Mouse (Mus musculus) bone marrow macrophage, adult 2 months (primary cell): Measurements from ENCODE around the gene Nab1. TPM values are rescaled to one million over a fixed set of nuclear protein-coding genes. Genes with fewer than 3 reads are reported as not detected.

Experiments
- H3K27ac ChIP-seq: 2 replicates; pipeline ENCODE4 v1.5.1; 2012; ENCODE audit warnings: low read depth, low read length; ENCODE audit not compliant: insufficient read depth
- H3K4me1 ChIP-seq: 2 replicates; pipeline ENCODE4 v1.6.1; 2012; ENCODE audit warnings: low read length; ENCODE audit not compliant: control insufficient read depth, insufficient read depth
- H3K4me3 ChIP-seq: 2 replicates; pipeline ENCODE4 v1.5.1; 2012; ENCODE audit warnings: mild to moderate bottlenecking, low read length, moderate library complexity; ENCODE audit not compliant: insufficient read depth
- CTCF ChIP-seq: IDR thresholded peaks from 2 replicates; pipeline ENCODE4 v1.5.1; 2012; ENCODE audit warnings: low read depth, mild to moderate bottlenecking, low read length, moderate library complexity
- POLR2A ChIP-seq: IDR thresholded peaks from 2 replicates; pipeline ENCODE4 v1.6.1; 2012; ENCODE audit warnings: mild to moderate bottlenecking, low read depth, low read length, borderline replicate concordance
- polyA plus RNA-seq: library from polyadenylated mRNA; stranded (reverse); fragments of >200 nt; gene quantifications from 2 replicates; pipeline ENCODE4 v1.2.4, GENCODE M21; 2012; ENCODE audit not compliant: missing spikeins, insufficient read depth, insufficient read length

Gene Nab1
- polyA plus RNA-seq, 1 experiment = 50.2 TPM

DNA sequence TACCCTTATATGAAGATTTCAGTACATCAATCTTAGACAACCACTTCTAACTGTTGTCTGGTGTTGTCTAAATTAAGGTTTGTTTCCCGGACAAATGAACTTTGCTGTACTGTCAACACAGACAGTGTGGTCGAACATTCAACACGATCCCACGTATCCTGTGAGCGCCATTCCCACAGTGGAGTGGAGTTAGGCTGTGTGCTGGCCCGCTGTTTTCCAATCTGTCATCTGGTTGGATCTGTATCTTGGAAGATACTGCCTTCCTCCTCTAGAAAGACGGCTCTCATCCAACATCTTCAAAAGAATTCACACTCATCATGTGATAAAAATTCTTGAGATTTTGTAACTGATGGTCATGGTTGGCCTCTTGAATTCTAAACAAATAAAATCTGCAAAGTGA, 19.7 kb upstream of the Nab1 start:
- Histone ChIP-seq H3K4me3 (no peak overlapping the region), H3K4me1 (peaks cover 7% of the 10 kb centered on the region), H3K27ac (no peak overlapping the region)
- no peak for TF ChIP-seq CTCF
- TF ChIP-seq POLR2A = no peak

- Histone ChIP-seq H3K4me1 (peaks cover 18% of the 10 kb centered on the region), H3K4me3 (no peak overlapping the region), H3K27ac (no peak overlapping the region)
- TF ChIP-seq CTCF = no peak
- TF ChIP-seq POLR2A = no peak
Measured at GRCm38 (mm10) chr1:52515249-52515648, 14.8 kb upstream of the Nab1 start.

GRCm38 (mm10) chr1:52511788-52512425, 11.4 kb upstream of the Nab1 start:
- no peak for TF ChIP-seq POLR2A
- TF ChIP-seq CTCF = no peak
- H3K4me3 ChIP-seq = no peak overlapping the region
- H3K27ac ChIP-seq = no peak overlapping the region
- peaks cover 18% of the 10 kb centered on the region for H3K4me1 ChIP-seq

DNA sequence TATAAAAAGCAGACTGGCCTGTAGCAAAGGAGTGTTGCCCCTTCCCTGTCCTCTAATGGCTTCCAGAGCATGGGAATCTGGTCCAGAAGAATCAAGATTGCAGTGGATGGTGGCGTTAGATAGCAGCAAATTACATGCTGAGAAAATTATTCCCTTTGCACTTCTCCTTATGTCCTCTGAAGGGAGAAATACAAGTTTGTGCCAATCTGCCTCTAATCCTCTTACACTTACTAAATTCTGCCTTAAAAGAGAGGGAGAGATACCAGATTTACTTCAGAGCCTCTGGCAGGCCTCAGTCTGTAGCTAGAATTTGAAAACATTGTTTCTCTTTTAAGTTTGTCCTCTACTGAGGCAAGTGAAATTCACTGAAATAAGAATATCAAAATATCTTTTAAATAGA, 5.7 kb upstream of the Nab1 start:
- no peak overlapping the region for H3K4me3 ChIP-seq
- TF ChIP-seq POLR2A = no peak
- no peak for TF ChIP-seq CTCF
- no peak overlapping the region for H3K27ac ChIP-seq
- peaks cover 5% of the 10 kb centered on the region for H3K4me1 ChIP-seq

- TF ChIP-seq POLR2A (no peak), CTCF (no peak)
- Histone ChIP-seq H3K4me3 (no peak overlapping the region), H3K27ac (no peak overlapping the region), H3K4me1 (peaks cover 12% of the 10 kb centered on the region)
Measured at GRCm38 (mm10) chr1:52502296-52502695, 1.8 kb upstream of the Nab1 start.

DNA sequence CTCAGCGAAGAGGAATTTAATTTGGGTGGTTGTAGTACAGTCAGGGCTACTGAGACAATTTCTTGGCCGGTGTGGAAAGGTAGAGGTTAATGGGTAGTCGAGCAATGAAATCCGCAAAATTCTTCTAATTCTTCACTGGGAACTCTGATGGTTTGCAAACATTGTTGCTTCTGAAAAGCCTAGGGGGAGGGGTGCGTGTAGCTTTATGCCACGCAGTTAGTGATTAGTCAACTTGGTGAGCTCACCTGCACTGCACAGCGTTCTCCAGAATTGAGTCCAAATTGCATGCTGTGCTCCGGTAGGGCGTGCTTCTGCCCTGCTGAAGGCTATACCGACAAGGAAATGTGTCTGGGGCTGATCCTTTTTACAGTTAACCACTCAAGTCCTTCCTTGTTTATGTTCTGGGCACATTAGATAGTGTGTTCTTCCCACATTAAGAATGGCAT, 1.2 kb upstream of the Nab1 start:
- TF ChIP-seq CTCF (no peak), POLR2A (no peak)
- peaks cover 16% of the 10 kb centered on the region for H3K4me1 ChIP-seq
- no peak overlapping the region for H3K4me3 ChIP-seq
- H3K27ac ChIP-seq = no peak overlapping the region

- TF ChIP-seq POLR2A (no peak), CTCF (no peak)
- H3K4me3 ChIP-seq = peak overlapping the region; percentile 84
- peaks cover 20% of the 10 kb centered on the region for H3K4me1 ChIP-seq
- H3K27ac ChIP-seq = peak overlapping the region; percentile 46
Measured at GRCm38 (mm10) chr1:52501090-52501489, 611 bp upstream of the Nab1 start.

GRCm38 (mm10) chr1:52499601-52500313, 722 bp downstream of the Nab1 start:
- TF ChIP-seq POLR2A (no peak), CTCF (no peak)
- Histone ChIP-seq H3K4me3 (peak overlapping the region; percentile 74), H3K27ac (peak overlapping the region; percentile 54), H3K4me1 (peaks cover 26% of the 10 kb centered on the region)

DNA sequence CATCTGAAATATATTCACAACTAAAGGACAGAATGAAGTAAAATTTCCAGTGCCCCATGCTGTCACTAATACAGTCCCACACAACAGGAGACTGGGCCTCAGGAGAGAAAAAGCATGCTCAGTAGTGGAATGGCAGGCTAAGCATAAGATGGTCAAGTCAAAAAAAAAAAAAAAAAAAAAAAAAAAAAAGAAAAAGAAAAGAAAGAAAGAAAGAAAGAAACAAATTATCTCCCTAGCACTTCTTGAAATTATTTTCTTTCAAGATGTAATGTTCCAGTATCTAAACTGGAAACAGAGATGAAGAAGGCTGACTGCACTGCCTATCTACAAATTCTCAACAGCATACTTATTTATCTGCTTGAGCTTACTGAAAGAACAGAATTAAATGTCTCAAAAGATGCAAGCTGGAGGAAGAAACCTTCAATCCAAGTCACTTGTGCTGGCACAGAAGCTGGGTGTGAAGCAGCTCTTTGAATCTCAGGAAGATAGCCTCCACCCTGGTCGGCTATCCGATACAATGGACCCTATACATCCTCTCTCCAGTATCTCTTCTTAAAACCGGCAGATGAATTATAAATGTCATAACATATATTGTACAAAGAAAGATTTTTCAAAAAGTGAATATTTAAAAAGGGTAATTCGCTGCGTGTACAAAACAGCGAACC, 1.6 kb downstream of the Nab1 start:
- Histone ChIP-seq H3K4me1 (peaks cover 26% of the 10 kb centered on the region), H3K27ac (no peak overlapping the region), H3K4me3 (peak overlapping the region; percentile 74)
- TF ChIP-seq CTCF (no peak), POLR2A (no peak)
